Mouse (Mus musculus) bone marrow macrophage, adult 2 months (primary cell): Measurements from ENCODE around the gene Klhdc8b. TPM values are rescaled to one million over a fixed set of nuclear protein-coding genes. Genes with fewer than 3 reads are reported as not detected.

Experiments
- H3K27ac ChIP-seq: 2 replicates; pipeline ENCODE4 v1.5.1; 2012; ENCODE audit warnings: low read depth, low read length; ENCODE audit not compliant: insufficient read depth
- H3K4me1 ChIP-seq: 2 replicates; pipeline ENCODE4 v1.6.1; 2012; ENCODE audit warnings: low read length; ENCODE audit not compliant: control insufficient read depth, insufficient read depth
- H3K4me3 ChIP-seq: 2 replicates; pipeline ENCODE4 v1.5.1; 2012; ENCODE audit warnings: mild to moderate bottlenecking, low read length, moderate library complexity; ENCODE audit not compliant: insufficient read depth
- CTCF ChIP-seq: IDR thresholded peaks from 2 replicates; pipeline ENCODE4 v1.5.1; 2012; ENCODE audit warnings: low read depth, mild to moderate bottlenecking, low read length, moderate library complexity
- POLR2A ChIP-seq: IDR thresholded peaks from 2 replicates; pipeline ENCODE4 v1.6.1; 2012; ENCODE audit warnings: mild to moderate bottlenecking, low read depth, low read length, borderline replicate concordance
- polyA plus RNA-seq: library from polyadenylated mRNA; stranded (reverse); fragments of >200 nt; gene quantifications from 2 replicates; pipeline ENCODE4 v1.2.4, GENCODE M21; 2012; ENCODE audit not compliant: missing spikeins, insufficient read depth, insufficient read length

Gene Klhdc8b
- polyA plus RNA-seq, 1 experiment, result 3.6 TPM

GRCm38 (mm10) chr9:108491286-108491580 is 29.9 kb upstream of the Klhdc8b start:
- Histone ChIP-seq H3K4me1 (peaks cover 13% of the 10 kb centered on the region), H3K4me3 (peak overlapping the region; percentile 87), H3K27ac (peak overlapping the region; percentile 75)
- TF ChIP-seq POLR2A, result 0 out of 2 replicates have a peak, but pooled peaks have one; percentile 8
- no peak; the same call in 1 of the 2 replicates for TF ChIP-seq CTCF

- Histone ChIP-seq H3K4me3 (peak within 1 kb of the TSS; percentile 87), H3K27ac (peak within 1 kb of the TSS; percentile 75)
These were observed 29.3 kb upstream of the Klhdc8b start, which contains the start of gene Usp19 for GRCm38 (mm10) chr9:108490559-108491285. TSS of gene Usp19 (plus strand) at chr9:108490602.

GRCm38 (mm10) chr9:108489702-108490558 is 28.5 kb upstream of the Klhdc8b start:
- Histone ChIP-seq H3K4me1 (peaks cover 13% of the 10 kb centered on the region), H3K27ac (peak overlapping the region; percentile 75), H3K4me3 (peak overlapping the region; percentile 87)
- TF ChIP-seq CTCF (no peak), POLR2A (no peak; the same call in 1 of the 2 replicates)

More at GRCm38 (mm10) chr9:108490559-108491285, 29.3 kb upstream of the Klhdc8b start, which contains the start of gene Usp19:
- peaks cover 13% of the 10 kb centered on the region for H3K4me1 ChIP-seq
- TF ChIP-seq POLR2A (no peak), CTCF (no peak)

- Histone ChIP-seq H3K4me3 (no peak overlapping the region), H3K4me1 (peaks cover 13% of the 10 kb centered on the region), H3K27ac (no peak overlapping the region)
- TF ChIP-seq POLR2A, result no peak
- no peak for TF ChIP-seq CTCF
These were observed 27.8 kb upstream of the Klhdc8b start for GRCm38 (mm10) chr9:108489215-108489614.

GRCm38 (mm10) chr9:108488403-108488802 is 27.0 kb upstream of the Klhdc8b start:
- TF ChIP-seq CTCF (no peak), POLR2A (no peak)
- Histone ChIP-seq H3K4me3 (no peak overlapping the region), H3K4me1 (peaks cover 13% of the 10 kb centered on the region), H3K27ac (no peak overlapping the region)

- no peak for TF ChIP-seq CTCF
- no peak for TF ChIP-seq POLR2A
- H3K4me3 ChIP-seq, result no peak overlapping the region
These were observed 25.7 kb upstream of the Klhdc8b start for GRCm38 (mm10) chr9:108486973-108487530.

DNA sequence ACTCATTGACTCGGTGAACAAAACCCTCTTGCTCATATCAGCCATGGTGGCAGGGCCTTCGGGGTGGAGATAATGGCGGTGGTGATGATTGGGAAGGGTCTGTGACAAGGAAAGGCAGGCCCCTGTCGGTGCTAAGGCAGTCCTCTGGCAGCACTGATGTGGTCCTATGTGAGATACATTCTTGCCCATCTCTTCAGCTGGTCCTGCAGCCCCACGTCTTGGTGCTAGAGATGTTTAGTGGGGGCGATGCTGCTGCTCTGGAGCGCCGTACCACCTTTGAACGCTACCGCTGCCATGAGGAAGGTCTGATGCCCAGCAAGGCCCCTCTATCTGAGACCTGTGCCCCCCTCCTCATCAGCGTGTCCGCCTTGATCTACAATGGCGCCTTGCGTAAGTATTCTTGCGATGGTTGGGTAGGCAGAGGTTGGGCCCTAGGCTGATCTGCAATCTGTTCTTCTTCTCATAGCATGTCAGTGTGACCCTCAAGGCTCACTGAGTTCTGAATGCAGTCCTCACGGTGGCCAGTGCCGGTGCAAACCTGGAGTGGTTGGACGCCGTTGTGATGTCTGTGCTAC is 24.0 kb upstream of the Klhdc8b start:
- peaks cover 6% of the 10 kb centered on the region; the same call in 1 of the 2 replicates for H3K4me1 ChIP-seq
- TF ChIP-seq POLR2A, result no peak
- TF ChIP-seq CTCF, result no peak
- H3K27ac ChIP-seq, result no peak overlapping the region
- no peak overlapping the region for H3K4me3 ChIP-seq

More at GRCm38 (mm10) chr9:108486973-108487530, 25.7 kb upstream of the Klhdc8b start:
- H3K4me1 ChIP-seq, result peaks cover 6% of the 10 kb centered on the region; the same call in 1 of the 2 replicates
- H3K27ac ChIP-seq, result no peak overlapping the region

DNA sequence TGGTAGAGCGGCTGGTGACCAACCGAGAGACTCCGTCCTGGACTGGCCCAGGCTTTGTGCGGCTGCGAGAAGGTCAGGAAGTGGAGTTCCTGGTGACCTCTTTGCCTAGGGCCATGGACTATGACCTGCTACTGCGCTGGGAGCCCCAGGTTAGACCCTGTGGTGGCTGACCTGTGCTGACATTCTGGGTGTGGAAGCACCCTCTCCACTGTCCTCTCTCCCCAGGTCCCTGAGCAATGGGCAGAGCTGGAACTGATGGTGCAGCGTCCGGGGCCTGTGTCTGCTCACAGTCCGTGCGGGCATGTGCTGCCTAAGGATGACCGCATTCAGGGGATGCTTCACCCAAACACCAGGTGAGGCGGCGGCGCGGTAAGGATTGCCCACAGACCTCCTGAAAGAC is 22.6 kb upstream of the Klhdc8b start:
- Histone ChIP-seq H3K4me3 (no peak overlapping the region), H3K4me1 (no peaks in the 10 kb centered on the region), H3K27ac (no peak overlapping the region)
- TF ChIP-seq CTCF, result no peak
- TF ChIP-seq POLR2A, result no peak

DNA sequence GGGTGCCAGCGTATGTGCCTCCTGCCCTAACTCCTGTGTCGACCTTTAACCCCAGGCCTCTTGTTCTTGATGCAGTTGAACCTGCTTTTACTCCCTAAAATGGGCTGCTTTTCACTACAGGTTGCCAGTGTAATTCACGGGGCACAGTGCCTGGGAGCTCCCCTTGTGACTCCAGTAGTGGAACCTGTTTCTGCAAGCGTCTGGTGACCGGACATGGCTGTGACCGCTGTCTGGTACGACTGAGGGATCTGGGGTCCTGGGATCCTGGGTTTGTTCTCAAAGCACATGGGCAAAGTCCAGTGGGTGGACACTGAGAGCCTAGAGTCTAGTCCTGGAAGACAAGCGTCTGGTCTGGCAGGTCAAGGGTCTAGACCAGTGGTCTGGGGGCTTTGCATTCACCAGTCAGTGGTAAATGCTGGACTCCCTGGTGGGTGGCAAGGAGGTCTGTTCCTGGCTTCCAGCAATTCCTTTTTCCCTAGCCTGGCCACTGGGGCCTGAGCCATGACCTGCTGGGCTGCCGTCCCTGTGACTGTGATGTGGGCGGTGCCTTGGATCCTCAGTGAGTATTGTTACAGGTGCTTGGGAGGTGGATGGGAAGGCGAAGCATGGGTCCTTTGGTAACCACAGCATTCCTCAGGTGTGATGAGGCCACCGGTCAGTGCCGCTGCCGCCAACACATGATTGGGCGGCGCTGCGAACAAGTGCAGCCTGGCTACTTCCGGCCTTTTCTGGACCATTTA is 21.8 kb upstream of the Klhdc8b start:
- Histone ChIP-seq H3K4me1 (no peaks in the 10 kb centered on the region), H3K4me3 (no peak overlapping the region), H3K27ac (no peak overlapping the region)
- TF ChIP-seq CTCF (no peak), POLR2A (no peak)
